Mouse (Mus musculus): Measurements from ENCODE around the gene Dnm3. TPM values are rescaled to one million over a fixed set of nuclear protein-coding genes. Genes with fewer than 3 reads are reported as not detected.

The Dnm3 gene
- 13.9 and 17.5 TPM in 2 replicates for polyA plus RNA-seq (2014; fragmentation: Nextera tagmentation; extraction: Ambion mirVana)

- DNase-seq (ENCODE audit: low spot score) (peak; percentile 89), ATAC-seq (ENCODE audit: insufficient number of reproducible peaks, low FRiP score, low TSS enrichment, low read depth) (peak; percentile 94)
- peak within 1 kb of the TSS; percentile 98 for H3K4me2 ChIP-seq (ENCODE audit: low read depth, severe bottlenecking)
- peak within 1 kb of the TSS; percentile 56 for H3K4me3 ChIP-seq (ENCODE audit: low read depth, low read length)
- H3K27ac ChIP-seq (replicated peaks; ENCODE audit: low read depth, low read length): no peak within 1 kb of the TSS
- WGBS: under 1% methylated on average over 52 of the region's 56 CpGs
- no peaks in the 10 kb centered on the region for H3K9me3 ChIP-seq (ENCODE audit: control insufficient read depth, low read length)
- no peaks in the 10 kb centered on the region for H3K36me3 ChIP-seq (ENCODE audit: control insufficient read depth, insufficient read depth, low read length)
- peak within 1 kb of the TSS; percentile 40; the same call in 1 of the 2 replicates for H3K9ac ChIP-seq (ENCODE audit: low read length)
- H3K27me3 ChIP-seq (ENCODE audit: control insufficient read depth, insufficient read depth, low read length): peaks cover 12% of the 10 kb centered on the region
- H3K4me1 ChIP-seq (ENCODE audit: control insufficient read depth, insufficient read depth, low read length): 0 out of 2 replicates have a peak, but pooled peaks cover 2% of the 10 kb centered on the region
Measured at GRCm38 (mm10) chr1:162477246-162478209, at the start of gene Dnm3. Gene Dnm3, minus strand, starts transcription at chr1:162478034.

- Histone ChIP-seq H3K27me3 (ENCODE audit: control insufficient read depth, insufficient read depth, low read length) (no peaks in the 10 kb centered on the region), H3K4me1 (ENCODE audit: control insufficient read depth, insufficient read depth, low read length) (no peaks in the 10 kb centered on the region), H3K4me2 (ENCODE audit: low read depth, severe bottlenecking) (no peak overlapping the region), H3K9me3 (ENCODE audit: control insufficient read depth, low read length) (no peaks in the 10 kb centered on the region), H3K9ac (ENCODE audit: low read length) (no peak overlapping the region), H3K4me3 (ENCODE audit: low read depth, low read length) (no peak overlapping the region), H3K27ac (replicated peaks; ENCODE audit: low read depth, low read length) (no peak overlapping the region), H3K36me3 (ENCODE audit: control insufficient read depth, insufficient read depth, low read length) (no peaks in the 10 kb centered on the region)
- ATAC-seq (ENCODE audit: insufficient number of reproducible peaks, low FRiP score, low TSS enrichment, low read depth): no peak
- 92% methylated on average over 1 of the region's 1 CpGs for WGBS
- DNase-seq (ENCODE audit: low spot score): no peak
Measured at GRCm38 (mm10) chr1:162515116-162515515, 37.3 kb upstream of the Dnm3 start.

GRCm38 (mm10) chr1:162510013-162510356 lies 32.2 kb upstream of the Dnm3 start:
- no peak overlapping the region for H3K4me2 ChIP-seq (ENCODE audit: low read depth, severe bottlenecking)
- H3K27me3 ChIP-seq (ENCODE audit: control insufficient read depth, insufficient read depth, low read length): no peaks in the 10 kb centered on the region
- no peak overlapping the region for H3K27ac ChIP-seq (replicated peaks; ENCODE audit: low read depth, low read length)
- no peaks in the 10 kb centered on the region for H3K9me3 ChIP-seq (ENCODE audit: control insufficient read depth, low read length)
- ATAC-seq (ENCODE audit: insufficient number of reproducible peaks, low FRiP score, low TSS enrichment, low read depth) (no peak), DNase-seq (ENCODE audit: low spot score) (no peak)
- no peaks in the 10 kb centered on the region for H3K4me1 ChIP-seq (ENCODE audit: control insufficient read depth, insufficient read depth, low read length)
- H3K4me3 ChIP-seq (ENCODE audit: low read depth, low read length): no peak overlapping the region
- 89% methylated on average over 2 of the region's 2 CpGs for WGBS
- no peak overlapping the region for H3K9ac ChIP-seq (ENCODE audit: low read length)
- H3K36me3 ChIP-seq (ENCODE audit: control insufficient read depth, insufficient read depth, low read length): no peaks in the 10 kb centered on the region

- no peaks in the 10 kb centered on the region for H3K9me3 ChIP-seq (ENCODE audit: control insufficient read depth, low read length)
- H3K4me1 ChIP-seq (ENCODE audit: control insufficient read depth, insufficient read depth, low read length): no peaks in the 10 kb centered on the region
- ATAC-seq (ENCODE audit: insufficient number of reproducible peaks, low FRiP score, low TSS enrichment, low read depth) (no peak), DNase-seq (ENCODE audit: low spot score) (no peak)
- no peak overlapping the region for H3K27ac ChIP-seq (replicated peaks; ENCODE audit: low read depth, low read length)
- H3K4me2 ChIP-seq (ENCODE audit: low read depth, severe bottlenecking): no peak overlapping the region
- 64% methylated on average over 12 of the region's 12 CpGs for WGBS
- no peak overlapping the region for H3K9ac ChIP-seq (ENCODE audit: low read length)
- H3K27me3 ChIP-seq (ENCODE audit: control insufficient read depth, insufficient read depth, low read length): no peaks in the 10 kb centered on the region
- no peaks in the 10 kb centered on the region for H3K36me3 ChIP-seq (ENCODE audit: control insufficient read depth, insufficient read depth, low read length)
- no peak overlapping the region for H3K4me3 ChIP-seq (ENCODE audit: low read depth, low read length)
Measured at GRCm38 (mm10) chr1:162509329-162510012, 31.6 kb upstream of the Dnm3 start.

DNA sequence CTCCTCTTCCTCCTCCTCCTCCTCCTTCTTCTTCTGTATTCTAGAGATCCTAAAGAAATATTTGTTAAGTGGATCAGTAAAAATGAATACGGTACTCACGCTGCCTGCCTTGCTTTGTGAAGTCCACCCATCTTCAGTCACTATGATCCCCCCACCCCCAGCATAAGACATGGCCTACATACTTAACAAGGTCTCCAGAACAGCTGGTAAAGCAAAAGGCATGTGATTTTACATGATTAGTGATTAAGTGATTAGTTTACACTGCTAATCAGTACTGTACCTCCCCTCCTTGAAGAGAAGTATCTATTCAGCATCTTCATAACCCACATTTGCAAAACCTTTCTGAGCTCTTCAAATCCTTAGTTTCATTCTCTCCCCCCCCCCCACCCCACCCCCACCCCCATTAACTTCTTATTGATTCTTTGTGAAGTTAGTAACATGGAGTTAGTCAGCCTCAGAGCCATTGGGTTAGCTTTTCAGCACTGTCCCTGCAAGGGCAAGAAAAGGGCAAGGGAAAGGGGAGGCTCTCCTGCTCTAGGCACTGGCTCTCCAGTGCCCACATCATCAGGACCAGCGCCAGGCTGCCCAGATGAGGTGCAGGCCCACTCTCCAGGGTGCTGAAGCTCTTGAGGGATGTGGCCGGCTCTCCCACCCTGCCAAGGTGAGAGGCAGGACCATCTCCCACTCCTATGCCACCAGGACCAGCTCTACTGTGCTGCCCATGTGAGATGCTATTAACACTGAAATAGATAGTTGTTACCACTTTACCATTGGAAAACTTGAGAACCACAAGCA lies 30.6 kb upstream of the Dnm3 start:
- Histone ChIP-seq H3K36me3 (ENCODE audit: control insufficient read depth, insufficient read depth, low read length) (no peaks in the 10 kb centered on the region), H3K9me3 (ENCODE audit: control insufficient read depth, low read length) (no peaks in the 10 kb centered on the region), H3K4me2 (ENCODE audit: low read depth, severe bottlenecking) (no peak overlapping the region), H3K27me3 (ENCODE audit: control insufficient read depth, insufficient read depth, low read length) (no peaks in the 10 kb centered on the region), H3K4me1 (ENCODE audit: control insufficient read depth, insufficient read depth, low read length) (no peaks in the 10 kb centered on the region), H3K9ac (ENCODE audit: low read length) (no peak overlapping the region), H3K4me3 (ENCODE audit: low read depth, low read length) (no peak overlapping the region), H3K27ac (replicated peaks; ENCODE audit: low read depth, low read length) (no peak overlapping the region)
- WGBS: 73% methylated on average over 4 of the region's 4 CpGs
- ATAC-seq (ENCODE audit: insufficient number of reproducible peaks, low FRiP score, low TSS enrichment, low read depth) (no peak), DNase-seq (ENCODE audit: low spot score) (no peak)

DNA sequence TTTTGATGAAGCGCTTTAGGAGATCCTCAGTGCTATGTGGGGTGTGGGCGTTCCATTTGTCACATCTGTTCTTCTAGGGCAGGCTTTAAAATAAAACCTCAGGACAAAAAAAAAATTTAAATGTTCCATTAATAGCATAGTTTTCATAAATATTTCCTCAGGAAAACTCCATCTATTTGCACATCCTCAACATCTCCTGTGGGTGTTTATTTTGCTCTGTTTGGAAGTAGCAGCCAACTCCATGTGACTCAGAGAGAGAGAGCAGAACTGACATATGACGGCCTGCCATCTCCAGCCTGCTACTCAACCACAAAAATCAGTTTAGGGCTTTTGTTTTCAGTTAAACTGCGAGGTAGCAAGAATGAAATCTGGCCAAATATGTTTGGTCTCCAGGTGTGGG lies 28.7 kb upstream of the Dnm3 start:
- no peak overlapping the region for H3K27ac ChIP-seq (replicated peaks; ENCODE audit: low read depth, low read length)
- H3K9me3 ChIP-seq (ENCODE audit: control insufficient read depth, low read length): no peaks in the 10 kb centered on the region
- no peaks in the 10 kb centered on the region for H3K27me3 ChIP-seq (ENCODE audit: control insufficient read depth, insufficient read depth, low read length)
- H3K9ac ChIP-seq (ENCODE audit: low read length): no peak overlapping the region
- no peak overlapping the region for H3K4me3 ChIP-seq (ENCODE audit: low read depth, low read length)
- no peaks in the 10 kb centered on the region for H3K36me3 ChIP-seq (ENCODE audit: control insufficient read depth, insufficient read depth, low read length)
- WGBS: 83% methylated on average over 4 of the region's 4 CpGs
- H3K4me2 ChIP-seq (ENCODE audit: low read depth, severe bottlenecking): no peak overlapping the region
- ATAC-seq (ENCODE audit: insufficient number of reproducible peaks, low FRiP score, low TSS enrichment, low read depth): no peak
- H3K4me1 ChIP-seq (ENCODE audit: control insufficient read depth, insufficient read depth, low read length): no peaks in the 10 kb centered on the region
- DNase-seq (ENCODE audit: low spot score): no peak

GRCm38 (mm10) chr1:162505649-162506048 lies 27.8 kb upstream of the Dnm3 start:
- H3K27me3 ChIP-seq (ENCODE audit: control insufficient read depth, insufficient read depth, low read length): no peaks in the 10 kb centered on the region
- no peaks in the 10 kb centered on the region for H3K4me1 ChIP-seq (ENCODE audit: control insufficient read depth, insufficient read depth, low read length)
- H3K4me2 ChIP-seq (ENCODE audit: low read depth, severe bottlenecking): no peak overlapping the region
- no peaks in the 10 kb centered on the region for H3K36me3 ChIP-seq (ENCODE audit: control insufficient read depth, insufficient read depth, low read length)
- ATAC-seq (ENCODE audit: insufficient number of reproducible peaks, low FRiP score, low TSS enrichment, low read depth): no peak
- H3K9ac ChIP-seq (ENCODE audit: low read length): no peak overlapping the region
- 86% methylated on average over 6 of the region's 6 CpGs for WGBS
- DNase-seq (ENCODE audit: low spot score): no peak
- H3K9me3 ChIP-seq (ENCODE audit: control insufficient read depth, low read length): no peaks in the 10 kb centered on the region
- H3K27ac ChIP-seq (replicated peaks; ENCODE audit: low read depth, low read length): no peak overlapping the region
- H3K4me3 ChIP-seq (ENCODE audit: low read depth, low read length): no peak overlapping the region

GRCm38 (mm10) chr1:162476531-162477080 lies 1.2 kb downstream of the Dnm3 start:
- ATAC-seq (ENCODE audit: insufficient number of reproducible peaks, low FRiP score, low TSS enrichment, low read depth): 0 out of 2 replicates have a peak, but pooled peaks have one; percentile 19
- H3K9ac ChIP-seq (ENCODE audit: low read length): no peak overlapping the region
- peak; percentile 23 for DNase-seq (ENCODE audit: low spot score)
- no peak overlapping the region for H3K27ac ChIP-seq (replicated peaks; ENCODE audit: low read depth, low read length)
- WGBS: 3% methylated on average over 19 of the region's 19 CpGs
- H3K36me3 ChIP-seq (ENCODE audit: control insufficient read depth, insufficient read depth, low read length): no peaks in the 10 kb centered on the region
- no peaks in the 10 kb centered on the region for H3K9me3 ChIP-seq (ENCODE audit: control insufficient read depth, low read length)
- H3K27me3 ChIP-seq (ENCODE audit: control insufficient read depth, insufficient read depth, low read length): peaks cover 12% of the 10 kb centered on the region
- H3K4me1 ChIP-seq (ENCODE audit: control insufficient read depth, insufficient read depth, low read length): 0 out of 2 replicates have a peak, but pooled peaks cover 2% of the 10 kb centered on the region
- H3K4me2 ChIP-seq (ENCODE audit: low read depth, severe bottlenecking): peak overlapping the region; percentile 98
- H3K4me3 ChIP-seq (ENCODE audit: low read depth, low read length): peak overlapping the region; percentile 56; the same call in 1 of the 2 replicates
